Mouse (Mus musculus): ENCODE results near the gene Col25a1. TPM values are rescaled to one million over a fixed set of nuclear protein-coding genes. Genes with fewer than 3 reads are reported as not detected.

Gene Col25a1
- total RNA-seq, 2 experiments from 2014 or later = 0.22 to 0.28 TPM

- DNase-seq = no peak
- intact Hi-C loops (cut with DNase I) = no loop called here
Measured at GRCm38 (mm10) chr3:130369113-130369512, 237.8 kb downstream of the Col25a1 start.

- intact Hi-C loops (cut with DNase I) = no loop called here
- DNase-seq = no peak
Measured at GRCm38 (mm10) chr3:130370167-130370566, 238.9 kb downstream of the Col25a1 start.

DNA sequence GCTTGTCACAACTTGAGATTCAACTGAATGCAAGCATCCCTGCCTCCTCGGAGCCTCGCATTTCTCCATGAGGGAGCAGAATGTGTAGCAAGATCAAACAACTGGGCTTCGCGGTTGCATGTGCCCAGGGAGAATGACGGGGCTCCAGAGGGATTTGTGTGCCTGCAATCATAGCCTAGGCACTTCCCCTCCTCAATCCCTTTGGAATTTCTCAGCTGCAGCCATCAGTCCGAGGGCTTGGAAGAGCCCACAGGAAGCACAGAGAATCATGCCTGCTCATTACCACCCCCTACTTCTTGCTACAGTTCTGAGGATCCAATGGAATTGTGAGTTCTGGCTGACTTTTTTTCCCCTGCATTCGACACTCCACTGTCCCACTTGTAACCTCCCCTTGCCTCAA, 241.8 kb downstream of the Col25a1 start:
- intact Hi-C loops (cut with DNase I) = no loop called here

GRCm38 (mm10) chr3:130374620-130375341, 243.5 kb downstream of the Col25a1 start:
- intact Hi-C loops (cut with DNase I) = no loop called here
- DNase-seq = no peak

More for the DNA sequence above, 241.8 kb downstream of the Col25a1 start:
- no peak for DNase-seq

- DNase-seq = no peak
- intact Hi-C loops (cut with DNase I) = no loop called here
Measured at GRCm38 (mm10) chr3:130377786-130378185, 246.5 kb downstream of the Col25a1 start.

- no peak for DNase-seq
- intact Hi-C loops (cut with DNase I) = no loop called here
Measured at GRCm38 (mm10) chr3:130378626-130379025, 247.3 kb downstream of the Col25a1 start.

DNA sequence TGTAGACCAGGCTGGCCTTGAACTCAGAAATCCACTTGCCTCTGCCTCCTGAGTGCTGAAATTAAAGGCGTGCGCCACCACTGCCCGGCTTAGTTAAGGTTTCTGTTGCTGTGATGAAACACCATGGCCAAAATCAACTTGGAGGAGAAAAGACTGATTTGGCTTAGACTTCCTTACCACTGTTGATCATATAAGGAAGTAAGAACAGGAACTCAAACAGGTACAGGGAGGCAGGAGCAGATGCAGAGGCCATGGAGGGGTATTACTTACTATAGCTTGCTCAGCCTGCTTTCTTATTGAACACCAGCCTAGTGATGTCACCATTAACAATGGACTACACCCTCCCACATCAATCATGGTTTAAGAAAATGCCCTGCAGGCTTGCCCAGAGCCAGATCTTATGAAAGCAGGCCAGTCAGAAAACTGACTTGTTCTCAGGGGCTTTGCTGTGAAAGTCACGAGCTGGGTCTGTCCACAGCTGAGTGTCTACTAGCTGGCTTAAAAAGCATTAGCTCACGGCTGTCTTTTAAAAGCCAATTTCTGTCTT, 249.1 kb downstream of the Col25a1 start:
- intact Hi-C loops (cut with DNase I) = no loop called here
- DNase-seq = no peak

DNA sequence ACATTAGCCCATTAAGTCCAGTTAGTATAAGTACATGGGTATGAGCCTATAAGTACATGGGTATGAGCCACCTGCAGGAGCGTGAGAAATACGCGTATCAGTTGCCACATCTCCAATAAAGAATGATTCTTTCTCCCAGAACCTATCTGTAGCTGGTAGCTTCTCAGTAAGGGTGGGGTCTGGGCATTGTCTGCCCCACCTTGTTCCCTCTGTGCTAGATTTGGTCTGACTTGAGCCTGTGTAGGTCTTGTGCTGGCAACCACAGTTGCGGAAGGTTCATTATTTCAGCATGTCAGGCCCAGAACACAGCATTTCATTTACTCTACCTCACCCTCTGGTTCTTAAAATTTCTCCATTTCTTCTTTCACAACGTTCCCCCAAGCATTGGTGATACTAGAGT, 250.4 kb downstream of the Col25a1 start:
- intact Hi-C loops (cut with DNase I) = no loop called here
- no peak for DNase-seq

GRCm38 (mm10) chr3:130385856-130386255, 254.6 kb downstream of the Col25a1 start:
- DNase-seq = no peak
- intact Hi-C loops (cut with DNase I) = no loop called here

- no peak for DNase-seq
- intact Hi-C loops (cut with DNase I) = no loop called here
Measured at GRCm38 (mm10) chr3:130387156-130387555, 255.9 kb downstream of the Col25a1 start.

DNA sequence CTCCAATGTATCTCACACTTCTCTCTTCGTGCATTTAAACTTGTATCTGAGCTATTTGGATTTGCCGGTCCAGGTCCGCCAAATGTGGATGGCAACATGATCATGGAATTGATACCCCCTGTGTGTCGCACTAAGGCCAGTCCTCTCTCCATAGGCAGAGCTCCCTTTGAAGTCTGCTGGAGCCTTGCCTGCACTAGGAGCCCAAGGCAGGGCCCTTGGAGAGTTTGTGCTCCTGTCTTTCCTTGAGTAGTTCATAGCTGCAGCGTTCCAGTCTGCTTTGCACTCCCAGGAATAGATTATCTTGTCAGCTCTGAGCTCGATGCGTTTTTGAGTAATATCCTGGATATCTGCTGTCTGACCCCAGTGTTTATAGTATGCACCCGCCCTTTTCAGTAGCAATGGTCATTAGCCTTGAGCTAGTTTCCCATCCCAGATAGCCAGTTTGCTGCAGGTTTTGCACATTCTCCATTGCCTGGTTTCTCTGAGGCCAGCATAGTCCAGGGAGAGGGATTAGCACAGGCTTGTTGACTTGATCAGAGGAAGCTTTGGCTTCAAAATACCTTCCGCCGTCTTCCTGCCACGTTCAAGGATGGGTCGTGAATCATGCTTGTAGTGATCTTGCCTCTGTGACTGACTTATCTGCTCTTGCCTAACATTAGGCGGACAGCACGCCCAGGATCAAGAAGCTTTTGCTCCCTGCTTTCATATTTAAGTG, 258.1 kb downstream of the Col25a1 start:
- DNase-seq = no peak
- intact Hi-C loops (cut with DNase I) = no loop called here

GRCm38 (mm10) chr3:130396636-130397035, 265.3 kb downstream of the Col25a1 start:
- DNase-seq = no peak
- intact Hi-C loops (cut with DNase I) = no loop called here

DNA sequence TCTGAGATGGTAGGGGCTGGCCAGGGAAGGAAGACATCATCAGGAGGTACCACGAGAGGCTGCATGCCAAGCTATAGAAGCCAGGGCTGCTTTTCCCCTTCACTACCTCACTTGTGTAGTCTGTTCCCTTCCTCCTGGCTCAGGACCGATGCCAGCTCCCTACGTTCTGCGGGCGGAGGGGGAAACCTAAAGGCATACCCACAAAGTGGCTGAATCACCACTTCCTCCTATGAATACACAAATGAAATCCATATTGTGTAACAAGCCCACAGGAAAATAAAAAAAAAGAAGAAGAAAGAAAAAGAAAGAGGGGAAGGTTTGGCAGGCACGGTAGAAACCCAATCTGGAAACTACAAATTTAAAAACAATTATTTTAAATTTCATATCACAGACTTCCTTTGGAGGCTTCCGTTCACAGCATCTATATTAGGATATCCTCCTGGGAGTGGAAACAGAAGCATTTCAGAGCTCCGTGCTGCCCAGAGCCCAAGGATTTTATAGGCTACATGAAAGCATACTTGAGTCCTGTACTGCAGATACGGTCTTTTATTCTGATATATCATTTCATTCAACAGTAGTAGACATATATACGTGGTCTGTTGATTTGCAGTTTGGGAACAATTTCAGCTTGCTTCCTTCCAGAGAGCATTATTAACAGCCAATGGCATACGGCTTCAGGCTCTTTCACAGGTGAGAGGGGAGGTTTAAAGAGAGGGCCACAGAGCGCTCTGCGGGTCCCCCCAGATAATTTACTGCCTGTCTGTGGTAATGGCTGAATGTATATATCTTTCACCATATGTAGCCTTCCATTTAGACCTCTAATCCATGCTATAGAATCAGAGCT, 269.6 kb downstream of the Col25a1 start:
- intact Hi-C loops (cut with DNase I) = no loop called here
- DNase-seq = no peak

DNA sequence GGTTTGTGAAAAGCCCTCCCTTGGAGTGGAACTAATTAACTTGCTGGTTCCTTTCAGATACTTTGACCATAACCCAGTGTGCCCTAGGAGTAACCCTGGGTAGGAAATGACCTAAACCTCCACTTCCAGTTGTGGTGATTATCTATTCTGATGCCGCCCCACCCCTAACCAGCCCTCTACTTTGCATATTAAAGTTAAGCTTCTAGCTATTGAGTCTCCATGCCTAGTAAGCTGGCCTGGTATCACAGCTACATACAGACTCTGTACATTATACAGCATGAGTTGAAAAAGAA, 270.2 kb downstream of the Col25a1 start:
- no peak for DNase-seq
- intact Hi-C loops (cut with DNase I) = no loop called here

DNA sequence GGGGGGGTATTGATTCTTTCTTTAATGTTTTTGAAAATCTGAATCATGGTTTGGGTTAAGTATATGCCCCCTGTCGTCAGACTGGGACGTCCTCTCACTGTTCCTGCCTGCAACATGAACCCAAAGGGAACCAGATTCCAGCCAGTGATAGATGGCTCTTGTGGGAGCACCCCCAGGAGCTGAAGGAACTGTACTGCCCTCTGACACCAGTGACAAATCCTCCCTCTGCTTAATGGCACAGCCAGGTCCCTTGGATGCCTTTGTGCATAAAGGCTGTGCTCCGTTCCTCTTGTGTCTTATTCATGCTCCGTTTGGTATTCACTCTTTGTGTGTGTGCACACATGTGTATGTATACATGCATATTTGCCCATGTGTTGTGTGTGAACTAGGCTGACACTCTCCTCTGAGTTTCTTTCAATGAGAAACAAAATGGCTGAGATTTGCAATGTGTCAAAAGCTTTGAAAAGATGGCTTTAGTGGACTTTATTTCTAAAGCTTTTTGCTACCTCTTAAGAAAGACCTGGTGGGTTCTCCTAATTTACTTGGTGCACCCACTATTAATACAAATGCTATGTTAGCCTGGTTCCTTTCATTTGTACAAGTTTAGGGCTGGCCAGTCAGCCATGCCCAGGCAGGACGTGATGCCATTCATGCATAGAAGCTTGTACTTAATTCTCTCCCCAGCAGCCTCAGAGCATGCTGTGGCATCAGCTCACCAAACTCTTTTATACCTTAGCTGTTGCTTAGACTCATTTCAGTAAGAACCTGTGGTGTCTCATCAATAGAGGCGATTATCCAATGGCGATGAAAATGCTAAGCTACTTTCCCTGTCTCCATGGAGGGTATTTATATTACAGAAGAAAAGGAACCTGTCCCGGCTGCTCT, 273.5 kb downstream of the Col25a1 start:
- intact Hi-C loops (cut with DNase I) = no loop called here
- no peak for DNase-seq

GRCm38 (mm10) chr3:130407201-130407600, 275.9 kb downstream of the Col25a1 start:
- intact Hi-C loops (cut with DNase I) = no loop called here
- DNase-seq = no peak

DNA sequence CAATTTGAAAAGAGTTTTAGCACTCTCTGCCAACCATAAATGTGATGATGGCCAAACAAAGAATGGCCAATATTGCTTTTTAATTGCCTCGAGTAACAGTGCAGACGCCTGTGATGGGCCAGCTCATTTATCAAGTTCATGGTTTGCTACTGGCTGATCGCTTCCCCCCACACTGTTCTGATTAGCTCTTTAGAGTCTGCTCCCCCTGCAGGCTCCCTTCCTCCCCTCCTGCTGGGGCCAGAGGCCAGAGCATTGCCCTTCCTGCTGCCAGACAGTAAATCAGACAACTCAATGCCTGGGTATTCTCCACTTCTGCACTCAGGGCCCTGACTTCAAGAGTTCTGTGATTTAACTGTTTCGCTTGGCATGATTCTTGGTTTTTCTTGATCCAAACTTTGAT, 281.9 kb downstream of the Col25a1 start:
- no peak for DNase-seq
- intact Hi-C loops (cut with DNase I) = no loop called here

DNA sequence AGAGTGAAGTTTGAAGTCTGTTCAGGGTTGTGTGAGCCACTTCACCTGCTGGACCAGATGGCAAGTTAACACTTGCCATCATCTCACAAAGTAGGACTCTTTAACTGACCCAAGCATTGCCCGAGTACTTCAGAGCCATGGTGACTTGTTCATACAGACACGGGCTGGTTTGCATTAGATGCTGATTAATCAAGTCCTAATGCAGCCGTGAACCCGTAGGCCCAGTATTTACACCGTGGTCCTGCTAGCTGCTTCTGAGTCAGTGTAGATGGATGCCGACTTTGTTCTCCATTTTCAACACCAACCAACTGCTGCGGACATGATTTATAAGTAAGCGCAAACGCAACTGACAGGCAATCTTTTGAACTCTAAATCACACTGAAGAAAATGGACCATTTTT, 287.6 kb downstream of the Col25a1 start:
- intact Hi-C loops (cut with DNase I) = no loop called here
- no peak for DNase-seq

GRCm38 (mm10) chr3:130428796-130429195, 297.5 kb downstream of the Col25a1 start:
- intact Hi-C loops (cut with DNase I) = no loop called here
- DNase-seq = no peak

DNA sequence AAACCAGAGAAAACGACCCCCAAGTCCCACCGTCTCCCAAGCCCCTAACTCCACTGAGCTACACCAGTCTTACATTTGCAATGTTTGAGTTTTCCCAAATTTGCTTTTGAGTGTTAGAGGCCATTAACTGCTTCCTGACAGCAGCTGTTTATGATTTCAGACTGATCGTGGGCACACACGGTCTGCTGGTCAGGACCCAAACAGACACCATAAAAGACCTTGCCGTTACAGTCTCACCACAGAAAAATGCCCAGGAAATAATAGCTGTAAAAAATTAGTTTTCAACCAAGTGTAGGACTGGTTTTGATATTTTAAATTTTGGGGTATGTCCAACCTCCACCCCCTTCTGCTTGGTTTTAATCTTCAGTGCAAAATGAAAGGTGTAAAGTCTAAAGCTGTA, 298.8 kb downstream of the Col25a1 start:
- intact Hi-C loops (cut with DNase I) = no loop called here
- DNase-seq = no peak

Data from gastrocnemius, postnatal 36 days (tissue).